Mouse (Mus musculus): Measurements from ENCODE around the gene Klhl21. TPM values are rescaled to one million over a fixed set of nuclear protein-coding genes. Genes with fewer than 3 reads are reported as not detected.

Klhl21 gene
- 3.0 TPM for polyA plus RNA-seq (2014; fragmentation: Illumina TruSeq; extraction: RNeasy Lipid Tissue Mini Kit (QIAGEN cat#74804); ENCODE audit: low read depth, low replicate concordance)

GRCm38 (mm10) chr4:152008622-152009075, at the start of gene Klhl21:
TSS of gene Klhl21 (plus strand) at chr4:152008803.

GRCm38 (mm10) chr4:151988342-151989109, 20.1 kb upstream of the Klhl21 start, which contains the start of gene Thap3:
TSS of gene Thap3 (minus strand) at chr4:151988997.

GRCm38 (mm10) chr4:151996173-151996950, 12.2 kb upstream of the Klhl21 start, which contains the start of gene Phf13:
TSS of gene Phf13 (minus strand) at chr4:151996258.

GRCm38 (mm10) chr4:152027524-152027923, 18.9 kb downstream of the Klhl21 start, which contains the start of gene Zbtb48:
TSS of gene Zbtb48 (minus strand) at chr4:152027671.

GRCm38 (mm10) chr4:152038225-152038984, 29.8 kb downstream of the Klhl21 start, which contains the start of gene Tas1r1:
TSS of gene Tas1r1 (minus strand) at chr4:152038568.

GRCm38 (mm10) chr4:152038985-152039830, 30.6 kb downstream of the Klhl21 start, which contains the start of gene Nol9:
TSS of gene Nol9 (plus strand) at chr4:152039321.

Other genes starting within 250 kb of the Klhl21 start
- 55.9 TPM for gene Camta1, start 146.9 kb upstream of the Klhl21 start, polyA plus RNA-seq (2014; fragmentation: Illumina TruSeq; extraction: RNeasy Lipid Tissue Mini Kit (QIAGEN cat#74804); ENCODE audit: low read depth, low replicate concordance)
- 28.9 TPM for gene Dnajc11, start 75.1 kb upstream of the Klhl21 start, polyA plus RNA-seq (2014; fragmentation: Illumina TruSeq; extraction: RNeasy Lipid Tissue Mini Kit (QIAGEN cat#74804); ENCODE audit: low read depth, low replicate concordance)
- gene Thap3, start 19.8 kb upstream of the Klhl21 start, polyA plus RNA-seq (2014; fragmentation: Illumina TruSeq; extraction: RNeasy Lipid Tissue Mini Kit (QIAGEN cat#74804); ENCODE audit: low read depth, low replicate concordance) = not detected
- 4.0 TPM for gene Phf13, start 12.5 kb upstream of the Klhl21 start, polyA plus RNA-seq (2014; fragmentation: Illumina TruSeq; extraction: RNeasy Lipid Tissue Mini Kit (QIAGEN cat#74804); ENCODE audit: low read depth, low replicate concordance)
- 1.4 TPM for gene Zbtb48, start 18.9 kb downstream of the Klhl21 start, polyA plus RNA-seq (2014; fragmentation: Illumina TruSeq; extraction: RNeasy Lipid Tissue Mini Kit (QIAGEN cat#74804); ENCODE audit: low read depth, low replicate concordance)
- gene Tas1r1, start 29.8 kb downstream of the Klhl21 start, polyA plus RNA-seq (2014; fragmentation: Illumina TruSeq; extraction: RNeasy Lipid Tissue Mini Kit (QIAGEN cat#74804); ENCODE audit: low read depth, low replicate concordance) = not detected
- gene Nol9, start 30.5 kb downstream of the Klhl21 start, polyA plus RNA-seq (2014; fragmentation: Illumina TruSeq; extraction: RNeasy Lipid Tissue Mini Kit (QIAGEN cat#74804); ENCODE audit: low read depth, low replicate concordance) = 10.8 TPM
- 0.20 TPM for gene Plekhg5, start 63.7 kb downstream of the Klhl21 start, polyA plus RNA-seq (2014; fragmentation: Illumina TruSeq; extraction: RNeasy Lipid Tissue Mini Kit (QIAGEN cat#74804); ENCODE audit: low read depth, low replicate concordance)
- not detected for gene Tnfrsf25, start 107.1 kb downstream of the Klhl21 start, polyA plus RNA-seq (2014; fragmentation: Illumina TruSeq; extraction: RNeasy Lipid Tissue Mini Kit (QIAGEN cat#74804); ENCODE audit: low read depth, low replicate concordance)
- 1.5 TPM for gene Espn, start 143.6 kb downstream of the Klhl21 start, polyA plus RNA-seq (2014; fragmentation: Illumina TruSeq; extraction: RNeasy Lipid Tissue Mini Kit (QIAGEN cat#74804); ENCODE audit: low read depth, low replicate concordance)
- 0.24 TPM for gene Hes2, start 150.1 kb downstream of the Klhl21 start, polyA plus RNA-seq (2014; fragmentation: Illumina TruSeq; extraction: RNeasy Lipid Tissue Mini Kit (QIAGEN cat#74804); ENCODE audit: low read depth, low replicate concordance)
- 2.3 TPM for gene Acot7, start 169.3 kb downstream of the Klhl21 start, polyA plus RNA-seq (2014; fragmentation: Illumina TruSeq; extraction: RNeasy Lipid Tissue Mini Kit (QIAGEN cat#74804); ENCODE audit: low read depth, low replicate concordance)

All from kidney, adult 10 weeks (tissue).